Mouse (Mus musculus): ENCODE data around the gene Gm20708.

Gm20708 gene

GRCm38 (mm10) chr11:117838572-117838971 lies 29.1 kb downstream of the Gm20708 start:
- DNase-seq: peak; percentile 69

- no peak for DNase-seq
Measured at GRCm38 (mm10) chr11:117839021-117839420, 29.6 kb downstream of the Gm20708 start.

DNA sequence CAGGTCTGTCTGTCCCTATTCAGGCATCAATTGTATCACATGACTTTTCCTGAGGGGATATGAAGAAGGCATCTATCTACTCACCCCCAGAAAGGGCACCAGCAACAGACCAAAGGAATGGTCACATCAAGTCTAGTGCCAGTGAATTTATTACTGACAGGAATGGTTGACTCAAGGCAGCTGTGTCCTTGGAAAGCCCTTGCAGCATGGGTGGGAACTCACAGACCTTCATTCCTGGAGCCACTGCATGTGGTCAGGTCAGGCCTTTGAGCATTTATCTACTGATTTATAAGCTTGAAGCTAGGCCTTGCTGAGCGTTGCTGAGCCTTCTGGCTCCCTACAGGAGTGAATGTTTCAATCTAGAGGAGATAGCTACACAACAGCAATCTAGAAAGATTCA lies 31.4 kb downstream of the Gm20708 start:
- no peak for DNase-seq

GRCm38 (mm10) chr11:117843434-117843833 lies 34.0 kb downstream of the Gm20708 start:
- no peak for DNase-seq

DNA sequence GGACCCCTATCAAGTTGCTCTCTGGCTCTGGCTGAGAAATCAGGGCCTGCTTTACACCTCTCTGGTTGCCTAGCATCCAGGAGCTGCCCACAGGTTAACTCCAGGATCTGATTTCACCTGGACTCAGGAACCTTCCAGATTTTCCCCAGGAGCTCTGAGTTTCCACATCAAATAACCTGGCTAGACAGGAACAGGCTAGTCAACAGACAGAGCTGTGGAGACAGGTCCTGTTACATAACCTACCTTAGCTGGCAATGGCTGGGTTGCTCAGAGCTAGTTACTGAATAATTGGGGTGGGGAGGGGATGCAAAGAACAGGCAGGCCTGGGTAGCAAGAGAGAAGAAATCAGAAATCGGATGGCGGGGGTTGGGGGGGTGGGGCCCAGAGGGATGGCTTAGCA lies 35.5 kb downstream of the Gm20708 start:
- DNase-seq: peak; percentile 91

DNA sequence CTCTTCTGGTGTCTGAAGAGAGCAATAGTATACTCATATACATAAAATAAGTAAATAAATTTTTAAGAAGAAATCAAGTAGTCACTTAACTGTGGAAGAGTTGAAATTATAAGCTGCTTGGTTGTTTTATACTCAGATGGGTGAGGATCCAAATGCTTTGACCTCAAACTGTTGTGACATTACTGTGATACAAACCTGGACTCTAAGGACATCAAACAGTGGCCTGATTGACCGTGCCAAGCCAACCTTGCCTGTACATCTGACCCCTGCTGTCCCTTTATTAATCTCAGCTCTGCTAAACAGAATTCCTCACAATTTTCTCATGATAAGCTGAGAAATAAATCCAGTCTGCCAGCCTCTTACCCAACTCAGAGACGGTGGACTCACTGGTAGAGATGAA lies 36.2 kb downstream of the Gm20708 start:
- no peak for DNase-seq

- DNase-seq: peak; percentile 91
Measured at GRCm38 (mm10) chr11:117846640-117847039, 37.2 kb downstream of the Gm20708 start.

GRCm38 (mm10) chr11:117847593-117848215 lies 38.2 kb downstream of the Gm20708 start:
- DNase-seq: peak; percentile 56

- DNase-seq: no peak
Measured at GRCm38 (mm10) chr11:117848271-117848984, 39.0 kb downstream of the Gm20708 start.

GRCm38 (mm10) chr11:117848985-117849671 lies 39.7 kb downstream of the Gm20708 start, which contains the start of gene Birc5:
Birc5 (plus strand) TSS chr11:117849251.
- DNase-seq: peak; percentile 97

DNA sequence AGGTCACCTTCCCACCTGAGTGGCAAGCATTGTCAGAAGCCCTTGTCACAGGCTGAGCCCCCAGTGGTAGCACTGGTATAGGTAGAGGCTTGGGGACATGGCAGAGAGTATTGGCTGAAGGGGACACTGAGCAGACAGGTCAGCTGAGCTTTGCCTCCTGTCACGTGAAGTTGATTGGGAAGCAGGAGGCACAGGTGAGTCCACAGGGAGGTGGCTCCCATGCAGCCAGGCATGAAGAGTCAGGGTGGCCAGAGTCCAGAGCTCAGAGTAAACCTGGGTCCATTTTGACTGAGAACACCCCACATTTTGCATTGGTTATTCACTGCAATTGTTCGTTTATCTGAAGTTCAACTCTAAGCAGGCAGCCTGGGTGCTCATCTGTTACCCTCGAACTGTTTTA lies 43.4 kb downstream of the Gm20708 start:
- no peak for DNase-seq

- no peak for DNase-seq
Measured at GRCm38 (mm10) chr11:117854241-117854640, 44.8 kb downstream of the Gm20708 start.

DNA sequence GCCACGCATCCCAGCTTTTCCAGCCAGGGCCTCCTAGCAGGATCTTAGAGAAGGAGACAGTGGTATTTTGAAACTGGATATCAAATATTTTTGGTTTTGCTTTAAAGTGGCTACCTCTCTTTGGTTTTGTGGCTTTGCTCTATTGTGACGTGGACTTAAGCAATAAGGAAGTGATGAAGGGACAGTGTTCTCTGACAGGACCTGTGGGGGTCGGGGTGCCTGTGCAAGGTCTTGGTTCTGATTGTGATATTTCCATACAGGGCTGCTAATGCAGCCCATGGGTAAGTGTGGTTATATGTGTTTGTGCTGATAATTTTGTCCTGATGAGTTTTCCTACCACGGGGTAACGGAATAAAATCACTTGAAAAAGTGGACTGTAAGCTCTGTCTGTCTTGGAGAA lies 45.9 kb downstream of the Gm20708 start:
- DNase-seq: no peak

GRCm38 (mm10) chr11:117855975-117856374 lies 46.5 kb downstream of the Gm20708 start:
- DNase-seq: no peak

- no peak for DNase-seq
Measured at GRCm38 (mm10) chr11:117857462-117857861, 48.0 kb downstream of the Gm20708 start.

- no peak for DNase-seq
Measured at GRCm38 (mm10) chr11:117858392-117858791, 48.9 kb downstream of the Gm20708 start.

DNA sequence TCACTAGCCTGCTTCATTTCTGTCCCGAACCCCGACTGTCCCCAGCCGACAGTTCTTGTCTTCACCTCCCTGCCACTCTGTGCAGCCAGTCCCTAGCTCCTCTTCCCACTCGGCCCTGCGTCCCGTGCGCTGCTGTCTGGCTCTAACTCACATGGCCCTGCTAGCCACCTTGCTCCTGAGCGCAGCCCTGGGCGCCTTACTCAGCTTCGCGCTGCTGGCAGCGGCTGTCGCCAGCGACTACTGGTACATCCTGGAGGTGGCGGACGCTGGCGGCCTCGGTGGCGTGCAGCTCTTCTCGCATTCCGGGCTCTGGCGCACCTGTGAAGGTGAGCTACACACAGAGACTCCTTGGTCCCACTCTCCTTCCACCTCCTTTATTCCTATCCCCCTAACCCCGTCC lies 51.1 kb downstream of the Gm20708 start, which contains the start of gene Tmem235:
Tmem235 (plus strand) TSS at position 152 of the 400 bp plus-strand sequence.
- DNase-seq: no peak

GRCm38 (mm10) chr11:117863174-117863856 lies 53.8 kb downstream of the Gm20708 start:
- peak; percentile 74 for DNase-seq

DNA sequence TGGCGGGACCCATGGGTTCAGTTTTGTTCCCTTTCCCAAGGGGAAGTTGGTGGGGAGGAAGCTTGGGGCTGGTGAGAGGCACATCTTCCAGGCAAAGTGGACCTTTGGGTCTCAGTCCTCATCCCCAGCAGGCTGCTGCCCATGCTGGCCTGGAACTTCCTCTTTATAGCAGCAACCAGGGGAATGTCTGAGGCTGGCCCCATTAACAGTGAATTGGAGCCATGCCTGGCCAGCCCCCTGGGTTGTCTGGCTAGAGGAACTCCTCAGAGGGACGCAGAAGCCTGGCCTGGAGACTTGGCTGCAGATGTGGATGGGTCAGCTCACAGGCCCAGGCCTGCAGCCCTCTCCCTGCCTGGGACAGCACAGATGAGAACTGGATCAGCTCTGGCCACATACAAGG lies 55.3 kb downstream of the Gm20708 start:
- DNase-seq: no peak

- DNase-seq: no peak
Measured at GRCm38 (mm10) chr11:117865988-117866387, 56.5 kb downstream of the Gm20708 start.

GRCm38 (mm10) chr11:117870688-117871365 lies 61.4 kb downstream of the Gm20708 start:
- DNase-seq: peak; percentile 82

GRCm38 (mm10) chr11:117871376-117871775 lies 61.9 kb downstream of the Gm20708 start:
- DNase-seq: no peak
